ENCODE assay signal across 29 mouse cellular contexts in the genomic region with DNA sequence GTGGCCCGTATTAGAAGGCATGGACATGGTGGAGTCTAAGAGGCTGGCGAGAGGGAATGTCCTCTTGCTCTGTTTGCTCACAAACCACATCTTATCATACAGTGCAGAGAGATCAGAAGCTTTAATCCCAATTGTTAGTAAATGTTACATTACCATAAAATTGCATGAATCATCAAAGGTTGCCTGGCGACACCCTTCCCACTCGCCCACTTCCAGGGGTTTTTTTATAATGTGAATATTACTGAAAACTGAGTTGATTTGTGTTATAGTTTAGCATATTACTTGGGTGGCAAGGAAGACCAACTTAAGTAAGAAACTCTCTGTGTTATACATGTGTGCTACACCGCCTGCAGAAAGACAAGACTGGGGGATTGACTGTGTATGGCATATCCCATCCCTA.
"Had no signal": no experiment of that assay in that cellular context is flagged by ENCODE, and none has a peak within 500 bp of the region (broad histone marks: within the 10 kb centered on the region; RNA-seq: fewer than 3 reads in every experiment).

No protein-coding gene starts in this region.

- H3K4me1 ChIP-seq: hindbrain, embryonic 10.5 days had no signal

- H3K27ac ChIP-seq: heart, embryonic 10.5 days; heart, embryonic 15.5 days; hindbrain, embryonic 10.5 days; hindbrain, embryonic 12.5 days; hindbrain, embryonic 13.5 days; hindbrain, embryonic 14.5 days; hindbrain, embryonic 15.5 days; hindbrain, postnatal 0 days; intestine, embryonic 15.5 days; kidney, embryonic 15.5 days; kidney, postnatal 0 days had no signal

- DNase-seq: heart, postnatal 10 days; heart, postnatal 14 days; heart, postnatal 36 days; heart, postnatal 4 days; kidney, adult 11 months; kidney, adult 18-20 months; kidney, adult 2 months; kidney, adult 8-10 months; kidney, adult 9 months; kidney, postnatal 10 days; kidney, postnatal 14 days; kidney, postnatal 25 days; kidney, postnatal 36 days; kidney, postnatal 4 days; layer of hippocampus, adult 9-11 months; layer of hippocampus, postnatal 36 days had no signal

- H3K4me3 ChIP-seq: heart, embryonic 10.5 days; heart, embryonic 12.5 days; heart, embryonic 13.5 days; heart, embryonic 15.5 days; hindbrain, embryonic 10.5 days; hindbrain, embryonic 12.5 days; hindbrain, embryonic 13.5 days; hindbrain, embryonic 15.5 days; intestine, embryonic 15.5 days; kidney, embryonic 15.5 days had no signal
